Mouse (Mus musculus): ENCODE results near the gene Olfr161. TPM values are rescaled to one million over a fixed set of nuclear protein-coding genes. Genes with fewer than 3 reads are reported as not detected.
"Not testable (repeated sequence)": the region's sequence is repeated elsewhere in the genome, so short reads cannot be mapped to it uniquely, and the experiment has no call there.

Gene Olfr161
- polyA plus RNA-seq (2012; fragmentation: generic; extraction: Trizol), result not detected

GRCm38 (mm10) chr16:3590691-3591090 lies at the start of gene Olfr161:
TSS of gene Olfr161 (plus strand) at chr16:3591042.
- Histone ChIP-seq H3K36me3 (ENCODE audit: control insufficient read depth, insufficient read depth) (no peaks in the 10 kb centered on the region), H3K79me2 (ENCODE audit: control insufficient read depth, insufficient read depth) (no peaks in the 10 kb centered on the region), H3ac (ENCODE audit: control insufficient read depth, insufficient read length) (no peak within 1 kb of the TSS), H3K27me3 (ENCODE audit: control insufficient read depth, insufficient read depth, insufficient read length) (no peaks in the 10 kb centered on the region), H3K4me3 (no peak within 1 kb of the TSS), H3K4me2 (ENCODE audit: low read depth) (no peak within 1 kb of the TSS)
- TF ChIP-seq REST (IDR thresholded peaks at IDR 0.05; ENCODE audit: insufficient read depth, insufficient read length) (no peak), E2F4 (IDR thresholded peaks at IDR 0.05; ENCODE audit: insufficient read depth) (no peak), TCF3 (IDR thresholded peaks at IDR 0.05; ENCODE audit: insufficient read length, low read depth) (no peak), USF1 (IDR thresholded peaks at IDR 0.05; ENCODE audit: low read depth) (no peak), CEBPB (IDR thresholded peaks at IDR 0.05; ENCODE audit: insufficient read depth, poor library complexity, severe bottlenecking) (no peak), SRF (IDR thresholded peaks at IDR 0.05; ENCODE audit: control insufficient read depth, insufficient read length, low read depth) (no peak), MAX (IDR thresholded peaks at IDR 0.05; ENCODE audit: low read depth) (no peak), POLR2AphosphoS2 (IDR thresholded peaks at IDR 0.05; ENCODE audit: insufficient read length, low read depth) (no peak), MYOD1 (IDR thresholded peaks at IDR 0.05; ENCODE audit: control insufficient read depth in 1 of 3, insufficient read length in 2 of 3, low read depth in 2 of 3) (no peak), TCF12 (IDR thresholded peaks at IDR 0.05; ENCODE audit: insufficient read depth, poor library complexity, severe bottlenecking) (no peak), MYOG (IDR thresholded peaks at IDR 0.05; ENCODE audit: control insufficient read depth in 1 of 3, insufficient read depth in 1 of 3, insufficient read length in 2 of 3, low read depth in 2 of 3) (no peak)

- H3ac ChIP-seq (ENCODE audit: control insufficient read depth, insufficient read length), result no peak overlapping the region
- H3K4me2 ChIP-seq (ENCODE audit: low read depth), result no peak overlapping the region
- H3K27me3 ChIP-seq (ENCODE audit: control insufficient read depth, insufficient read depth, insufficient read length), result no peaks in the 10 kb centered on the region
- H3K79me2 ChIP-seq (ENCODE audit: control insufficient read depth, insufficient read depth), result no peaks in the 10 kb centered on the region
- H3K36me3 ChIP-seq (ENCODE audit: control insufficient read depth, insufficient read depth), result no peaks in the 10 kb centered on the region
- no peak overlapping the region for H3K4me3 ChIP-seq
- no peak for TF ChIP-seq MAX (IDR thresholded peaks at IDR 0.05; ENCODE audit: low read depth)
- TF ChIP-seq USF1 (IDR thresholded peaks at IDR 0.05; ENCODE audit: low read depth), result no peak
Observed at GRCm38 (mm10) chr16:3563553-3563952, 27.3 kb upstream of the Olfr161 start.

- H3ac ChIP-seq (ENCODE audit: control insufficient read depth, insufficient read length); H3K27me3 ChIP-seq (ENCODE audit: control insufficient read depth, insufficient read depth, insufficient read length); H3K36me3 ChIP-seq (ENCODE audit: control insufficient read depth, insufficient read depth); H3K4me3 ChIP-seq; H3K79me2 ChIP-seq (ENCODE audit: control insufficient read depth, insufficient read depth); H3K4me2 ChIP-seq (ENCODE audit: low read depth): not testable (repeated sequence)
Observed at GRCm38 (mm10) chr16:3577658-3578057, 13.2 kb upstream of the Olfr161 start.

GRCm38 (mm10) chr16:3578227-3578848 lies 12.5 kb upstream of the Olfr161 start:
- H3K36me3 ChIP-seq (ENCODE audit: control insufficient read depth, insufficient read depth); H3K4me3 ChIP-seq; H3K79me2 ChIP-seq (ENCODE audit: control insufficient read depth, insufficient read depth); H3K27me3 ChIP-seq (ENCODE audit: control insufficient read depth, insufficient read depth, insufficient read length); H3K4me2 ChIP-seq (ENCODE audit: low read depth); H3ac ChIP-seq (ENCODE audit: control insufficient read depth, insufficient read length): not testable (repeated sequence)

GRCm38 (mm10) chr16:3631376-3631775 lies 40.5 kb downstream of the Olfr161 start:
- H3ac ChIP-seq (ENCODE audit: control insufficient read depth, insufficient read length); H3K36me3 ChIP-seq (ENCODE audit: control insufficient read depth, insufficient read depth); H3K4me3 ChIP-seq; H3K27me3 ChIP-seq (ENCODE audit: control insufficient read depth, insufficient read depth, insufficient read length); H3K4me2 ChIP-seq (ENCODE audit: low read depth); H3K79me2 ChIP-seq (ENCODE audit: control insufficient read depth, insufficient read depth): not testable (repeated sequence)

- H3K4me2 ChIP-seq (ENCODE audit: low read depth); H3ac ChIP-seq (ENCODE audit: control insufficient read depth, insufficient read length); H3K4me3 ChIP-seq; H3K36me3 ChIP-seq (ENCODE audit: control insufficient read depth, insufficient read depth); H3K79me2 ChIP-seq (ENCODE audit: control insufficient read depth, insufficient read depth); H3K27me3 ChIP-seq (ENCODE audit: control insufficient read depth, insufficient read depth, insufficient read length): not testable (repeated sequence)
Observed at GRCm38 (mm10) chr16:3632572-3633361, 41.9 kb downstream of the Olfr161 start.

Other genes with a start within 250 kb of the Olfr161 start
- gene Mefv, start 127.1 kb downstream of the Olfr161 start, polyA plus RNA-seq (2012; fragmentation: generic; extraction: Trizol), result not detected
- 0.01 TPM for gene Zfp263, start 153.1 kb downstream of the Olfr161 start, polyA plus RNA-seq (2012; fragmentation: generic; extraction: Trizol)
- gene Olfr15, start 239.8 kb downstream of the Olfr161 start, polyA plus RNA-seq (2012; fragmentation: generic; extraction: Trizol), result not detected

All from myocyte (in vitro differentiated cells).